Mouse (Mus musculus) megakaryocyte, adult 5-6 weeks (primary cell): ENCODE data around the gene Prdm16. TPM values are rescaled to one million over a fixed set of nuclear protein-coding genes. Genes with fewer than 3 reads are reported as not detected.

ENCODE experiments used
- ATAC-seq: 2 replicates; pipeline ENCODE4 v1.8.0; 2016; ENCODE audit warnings: mild to moderate bottlenecking, inconsistent platforms; ENCODE audit not compliant: poor library complexity, severe bottlenecking
- total RNA-seq, 2 experiments: library from RNA; stranded (forward) in 1 of 2; stranded (reverse) in 1 of 2; fragments of 153-499, 151-499 nt in 1 of 2; fragments of 221-1000, 200-1000 nt in 1 of 2; gene quantifications; 2 replicates each; pipeline versions ENCODE4 v1.2.3 to v1.2.4; 2015 to 2017

Gene Prdm16
- total RNA-seq, 2 experiments from 2014 or later = 0.73 to 0.85 TPM

DNA sequence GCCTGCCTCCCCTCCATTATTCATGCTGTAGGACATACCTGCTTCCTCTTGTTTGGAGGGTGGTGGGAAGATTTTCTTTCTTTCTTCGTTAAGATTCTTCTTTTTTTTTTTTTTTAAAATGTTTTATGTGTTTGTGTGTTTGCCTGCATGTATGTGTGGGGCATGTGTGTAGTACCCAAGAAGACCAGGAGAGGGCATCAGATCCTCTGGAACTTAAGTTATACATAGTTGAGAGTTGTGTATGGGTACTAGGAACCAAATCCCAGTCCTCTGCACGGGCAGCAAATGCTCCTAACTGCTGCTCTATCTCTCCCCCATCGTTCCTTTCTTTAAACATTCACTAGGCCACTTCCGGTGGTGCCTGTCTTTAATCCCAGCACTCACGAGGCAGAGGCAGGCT lies 28.9 kb downstream of the Prdm16 start:
- no peak for ATAC-seq

DNA sequence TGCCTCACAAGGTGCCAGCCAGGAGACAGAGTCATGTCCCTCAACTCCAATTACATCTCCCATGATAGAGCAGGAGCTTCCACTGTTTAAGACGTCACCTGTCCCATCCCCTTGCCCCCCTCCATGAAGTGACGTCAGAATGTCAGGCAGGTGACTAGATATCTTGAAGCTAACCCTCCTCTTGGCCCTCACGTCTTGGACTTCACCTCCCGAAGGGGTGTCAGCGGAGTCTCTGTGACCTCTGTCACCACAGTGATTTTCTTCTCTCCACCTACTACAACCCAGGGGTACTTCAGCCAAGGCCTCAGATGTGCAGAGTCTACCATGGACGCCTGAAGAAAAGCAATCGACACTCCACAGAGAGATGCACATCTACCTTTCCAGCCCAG lies 32.2 kb downstream of the Prdm16 start:
- no peak for ATAC-seq

- no peak for ATAC-seq
Measured at GRCm38 (mm10) chr4:154603663-154604441, 32.8 kb downstream of the Prdm16 start.

- ATAC-seq = no peak
Measured at GRCm38 (mm10) chr4:154602409-154602808, 34.3 kb downstream of the Prdm16 start.

GRCm38 (mm10) chr4:154601006-154601405 lies 35.7 kb downstream of the Prdm16 start:
- no peak for ATAC-seq

- ATAC-seq = no peak
Measured at GRCm38 (mm10) chr4:154599977-154600376, 36.7 kb downstream of the Prdm16 start.

DNA sequence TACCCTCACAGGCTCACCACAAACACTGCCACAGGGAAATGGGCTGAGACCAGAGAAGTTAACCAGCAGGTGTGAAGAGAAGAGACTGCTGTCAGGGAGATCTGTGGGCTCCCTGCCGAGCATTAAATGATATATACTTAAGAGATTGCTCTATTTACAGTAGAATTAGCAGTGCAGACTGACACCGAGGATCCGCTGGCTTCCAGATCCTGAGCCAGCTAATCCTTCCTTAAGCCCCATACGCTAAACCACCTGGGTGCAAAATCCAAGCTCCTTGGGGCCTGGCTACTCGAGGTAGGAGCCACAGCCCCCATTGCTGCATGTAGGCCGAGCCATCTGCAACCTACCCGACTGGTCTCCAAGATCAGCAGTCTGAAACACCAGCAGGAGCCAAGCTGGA lies 38.3 kb downstream of the Prdm16 start:
- ATAC-seq = no peak

DNA sequence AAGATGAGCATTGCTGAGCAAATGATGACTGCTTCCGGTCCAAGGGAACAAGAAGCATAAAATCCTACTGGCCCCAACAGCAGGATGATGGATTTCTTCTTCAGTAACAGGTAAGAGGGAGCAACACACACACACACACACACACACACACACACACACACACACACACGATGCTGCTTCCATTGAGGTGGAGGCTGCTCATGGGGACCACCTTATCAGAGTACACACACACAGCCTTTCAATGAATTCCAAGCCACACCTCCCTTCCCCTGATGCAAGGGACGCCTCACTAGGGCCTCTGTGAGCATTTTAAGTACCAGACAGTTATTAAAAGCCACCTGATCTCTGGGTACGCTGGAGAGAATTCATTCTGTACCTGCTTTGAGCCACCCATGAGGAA lies 39.9 kb downstream of the Prdm16 start:
- ATAC-seq = no peak

DNA sequence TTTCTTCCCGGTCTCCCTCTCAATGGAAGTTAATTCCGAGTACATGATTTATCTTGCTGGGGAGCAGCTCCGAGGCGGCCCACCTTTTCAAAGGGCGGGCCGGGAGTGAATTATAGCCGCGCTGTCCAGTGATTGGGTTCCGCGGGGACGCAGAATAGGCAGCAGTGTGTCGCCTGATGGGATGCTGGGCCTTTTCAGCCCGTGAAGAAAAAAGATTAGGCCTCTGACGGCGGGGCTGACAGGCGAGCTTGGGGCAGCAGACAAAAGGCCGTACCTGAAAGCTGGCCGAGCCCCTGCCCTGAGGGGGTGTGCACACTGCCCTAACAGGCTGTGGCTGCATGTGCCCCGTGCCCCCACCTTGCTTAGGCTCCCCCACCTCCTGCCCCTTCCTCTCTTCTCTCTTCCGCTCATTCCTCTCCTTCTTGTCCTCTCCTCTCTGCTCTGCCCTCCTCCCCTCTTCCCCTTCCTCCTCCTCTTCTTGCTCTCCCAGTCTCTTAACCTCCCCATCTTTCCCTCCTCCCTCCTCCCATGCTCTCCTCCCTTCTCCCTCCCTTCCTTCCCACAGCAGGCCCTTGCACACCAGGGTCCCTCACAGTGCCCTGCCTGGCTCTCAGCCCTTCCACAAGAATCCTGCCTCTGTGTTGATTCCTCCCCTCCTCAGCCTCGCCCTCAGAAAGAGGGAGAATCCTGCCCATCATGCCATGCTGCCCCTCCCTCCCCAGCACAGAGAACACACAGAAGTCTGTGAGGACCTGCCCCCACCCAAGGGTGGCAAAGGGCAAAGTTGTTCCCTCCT lies 41.7 kb downstream of the Prdm16 start:
- ATAC-seq = no peak

DNA sequence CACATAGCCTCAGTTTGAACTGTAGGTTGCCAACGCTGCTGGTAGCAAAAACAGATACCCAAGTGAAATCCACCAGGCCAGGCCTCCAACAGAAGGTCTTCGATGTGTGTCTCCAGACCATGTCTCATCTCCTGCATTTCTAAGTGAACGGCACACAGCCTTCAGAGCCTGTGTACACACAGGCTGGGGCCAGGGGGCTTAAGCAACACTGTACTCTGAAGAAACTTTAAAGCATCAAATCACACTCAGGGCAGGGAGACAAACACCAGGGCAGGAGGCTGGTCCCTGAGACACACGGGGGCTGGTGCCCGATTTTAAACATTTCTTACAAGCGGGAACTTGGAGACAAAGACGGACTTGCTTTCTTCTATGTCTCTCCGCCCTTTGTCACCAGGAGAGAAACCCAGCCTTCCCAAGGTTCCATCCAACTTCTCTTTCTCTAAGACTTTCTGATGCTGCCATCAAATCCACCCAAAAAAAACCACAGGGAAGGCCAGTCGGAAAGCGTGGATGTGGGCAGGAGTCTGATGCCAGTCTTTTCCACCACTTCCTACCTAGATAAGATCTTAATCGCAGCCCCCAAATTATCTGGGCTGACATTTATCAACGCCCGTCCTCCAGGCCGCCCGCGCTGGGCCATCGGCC lies 42.4 kb downstream of the Prdm16 start:
- no peak for ATAC-seq

DNA sequence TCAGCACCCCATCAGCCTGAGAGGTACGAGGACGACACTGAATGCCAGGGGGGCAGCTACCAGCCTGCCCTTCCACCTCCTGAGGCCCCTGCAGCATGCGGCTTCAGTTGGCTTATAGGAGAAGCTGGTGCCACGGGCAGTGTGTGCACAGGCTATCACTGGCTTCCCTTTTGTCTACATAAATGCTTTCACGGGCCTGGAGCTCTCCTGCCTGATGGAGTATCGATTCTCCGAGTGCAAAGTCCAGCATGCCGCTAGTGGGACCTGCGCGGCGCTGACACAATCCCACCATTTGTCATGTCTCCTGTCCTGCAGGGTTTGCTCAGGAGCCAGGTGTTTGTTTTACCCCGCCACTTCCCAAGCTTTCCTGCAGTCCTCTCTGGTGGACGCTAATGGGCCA lies 44.1 kb downstream of the Prdm16 start:
- no peak for ATAC-seq

GRCm38 (mm10) chr4:154590910-154591309 lies 45.8 kb downstream of the Prdm16 start:
- ATAC-seq = no peak

DNA sequence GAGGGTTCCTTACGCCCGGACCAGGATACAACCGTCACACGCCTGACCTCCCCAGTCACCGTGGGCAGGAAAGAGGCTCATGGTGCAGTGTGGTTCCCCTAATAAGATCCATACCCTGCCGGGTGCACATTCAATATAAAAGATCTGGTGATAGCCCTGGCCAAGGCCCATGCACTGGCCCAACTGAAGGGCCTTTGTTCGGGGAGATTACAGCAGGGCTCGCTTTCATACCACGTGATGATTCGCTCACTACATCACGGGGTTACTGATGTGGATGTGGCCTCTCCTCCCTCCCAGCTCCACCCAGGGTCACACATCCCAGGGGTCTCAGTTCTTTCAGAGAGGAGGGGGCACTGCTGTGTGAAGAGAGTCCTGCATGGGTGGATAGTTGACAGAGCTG lies 50.3 kb downstream of the Prdm16 start:
- ATAC-seq = no peak

DNA sequence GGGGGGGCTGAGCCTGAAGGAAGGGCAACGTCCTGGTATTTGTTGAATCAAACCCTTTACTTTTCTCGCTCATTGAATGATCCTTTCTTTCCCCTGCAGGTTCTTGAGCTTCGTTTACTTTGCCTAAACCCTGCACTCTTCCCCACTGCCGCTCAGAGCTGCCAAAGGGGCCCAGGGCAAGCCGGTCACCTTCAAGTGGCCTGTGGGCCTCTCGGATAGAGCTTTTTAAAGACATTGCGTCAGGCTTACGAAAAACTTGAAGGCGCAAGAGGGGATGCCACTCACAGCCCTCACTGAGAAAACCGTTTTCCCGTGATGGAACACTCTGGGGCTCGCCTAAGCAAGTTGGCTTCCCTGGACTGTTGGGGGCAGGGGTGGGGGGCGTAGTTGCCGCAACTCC lies 50.9 kb downstream of the Prdm16 start:
- no peak for ATAC-seq

DNA sequence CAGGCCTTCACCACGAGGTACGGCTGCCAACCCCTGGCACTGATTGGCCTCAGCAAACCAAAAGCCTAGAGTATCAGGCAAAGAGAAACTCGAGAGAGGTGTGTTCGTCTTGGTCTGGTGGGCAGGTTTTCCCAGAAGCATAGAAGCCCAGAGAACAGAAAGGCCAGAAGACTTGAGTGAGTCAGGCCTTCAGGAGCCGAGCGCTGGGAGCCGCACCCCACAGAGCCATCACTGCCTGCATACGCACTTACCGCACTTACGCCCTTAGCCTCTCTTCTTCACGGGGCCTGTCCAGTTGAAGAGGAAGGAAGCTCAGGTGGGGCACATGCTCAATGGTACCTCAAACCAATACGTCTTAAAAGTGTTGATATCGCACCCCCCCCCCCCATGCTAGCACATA lies 53.0 kb downstream of the Prdm16 start:
- ATAC-seq = no peak

DNA sequence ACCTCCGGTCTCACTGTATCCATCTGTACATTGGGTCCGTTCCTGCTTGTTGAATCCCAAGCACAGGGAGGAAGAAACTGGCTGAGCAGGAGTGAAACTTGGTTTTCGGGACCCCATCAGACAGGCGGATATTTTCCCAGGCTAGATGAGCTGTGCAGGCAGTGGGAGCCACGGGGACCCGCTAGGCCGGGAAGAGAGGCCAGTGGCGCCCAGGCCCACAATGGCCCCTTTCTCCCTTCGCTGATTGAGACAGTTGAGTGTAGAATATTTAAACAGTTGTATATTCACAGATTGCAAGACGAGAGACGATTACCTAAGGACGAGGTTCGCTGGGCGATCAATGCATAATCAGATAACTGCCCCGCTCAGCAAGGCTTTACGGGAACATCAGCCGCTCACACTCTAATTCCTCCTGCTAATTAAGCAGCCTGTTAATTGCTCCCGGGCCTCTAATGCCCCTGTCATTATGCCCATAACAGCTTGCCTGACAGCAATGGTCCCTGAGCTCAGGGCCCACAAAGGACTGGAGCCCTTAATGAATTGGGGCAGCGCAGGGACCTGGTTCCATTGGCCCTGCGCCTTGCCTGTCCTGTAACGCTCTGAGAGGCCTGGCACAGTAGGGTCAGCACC lies 54.0 kb downstream of the Prdm16 start:
- ATAC-seq = no peak

DNA sequence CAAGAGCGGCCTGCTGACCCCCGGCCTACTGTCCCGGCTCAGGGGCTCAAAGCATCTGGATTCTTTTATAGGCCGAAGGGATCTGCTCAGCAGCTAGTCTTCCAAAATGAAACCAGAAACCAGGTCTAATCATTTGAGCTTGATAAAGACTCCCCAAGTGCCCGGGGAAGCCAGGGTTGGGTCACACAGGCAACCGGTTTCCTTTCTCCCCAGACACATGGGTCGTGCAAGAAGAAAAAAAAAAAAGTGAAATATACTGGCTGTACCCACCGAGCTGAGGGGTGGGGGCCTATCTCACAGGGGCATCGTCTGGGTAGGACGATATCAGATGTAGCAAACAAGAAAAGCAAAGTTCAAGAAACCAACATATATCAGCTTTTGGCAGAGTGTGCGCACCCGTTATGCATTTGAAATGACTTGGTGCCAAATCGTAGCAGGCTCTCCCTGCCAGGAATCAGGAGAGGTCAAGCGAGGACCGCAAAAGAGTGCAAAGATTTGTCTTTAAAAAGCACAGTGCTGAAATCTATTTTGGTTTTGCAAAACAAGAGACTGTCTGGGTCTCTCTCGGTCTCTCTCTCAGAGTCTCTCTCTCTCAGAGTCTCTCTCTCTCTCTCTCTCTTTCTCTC lies 55.3 kb downstream of the Prdm16 start:
- ATAC-seq = no peak

GRCm38 (mm10) chr4:154574208-154574875 lies 62.3 kb downstream of the Prdm16 start:
- no peak for ATAC-seq

GRCm38 (mm10) chr4:154570451-154570881 lies 66.2 kb downstream of the Prdm16 start:
- no peak for ATAC-seq

GRCm38 (mm10) chr4:154569845-154570244 lies 66.8 kb downstream of the Prdm16 start:
- no peak for ATAC-seq
